Mouse (Mus musculus) stomach, embryonic 14.5 days (tissue): Measurements from ENCODE around the gene Sgcd. TPM values are rescaled to one million over a fixed set of nuclear protein-coding genes. Genes with fewer than 3 reads are reported as not detected.

Experiments
- ATAC-seq: fragments of 200-750 bp; cut with Nextera tagmentation; 2 replicates; pipeline ENCODE4 v1.8.0; 2017; ENCODE audit warnings: low read depth, moderate TSS enrichment; ENCODE audit not compliant: insufficient number of reproducible peaks, insufficient read depth, low FRiP score
- H3K27ac ChIP-seq: fragments of 300-500 bp; sonication (generic); 2 replicates; pipeline ENCODE4 v1.5.1; 2014; ENCODE audit warnings: mild to moderate bottlenecking, low read length, moderate library complexity, mixed read lengths
- H3K27me3 ChIP-seq: fragments of 300-500 bp; sonication (generic); 2 replicates; pipeline ENCODE4 v1.6.1; 2014; ENCODE audit warnings: low read length, control low read depth, mixed read lengths; ENCODE audit not compliant: control insufficient read depth, insufficient read depth
- H3K36me3 ChIP-seq: fragments of 300-500 bp; sonication (generic); 2 replicates; pipeline ENCODE4 v1.6.1; 2014; ENCODE audit warnings: mild to moderate bottlenecking, control low read depth, low read length, moderate library complexity, mixed read lengths; ENCODE audit not compliant: control insufficient read depth, insufficient read depth
- H3K4me1 ChIP-seq: fragments of 300-500 bp; sonication (generic); 2 replicates; pipeline ENCODE4 v1.6.1; 2014; ENCODE audit warnings: low read length, control low read depth, mixed read lengths; ENCODE audit not compliant: control insufficient read depth, insufficient read depth
- H3K4me2 ChIP-seq: fragments of 300-500 bp; sonication (generic); replicated peaks from 2 replicates; pipeline ENCODE4 v1.6.1; 2014; ENCODE audit warnings: low read depth, low read length, control low read depth
- H3K4me3 ChIP-seq: fragments of 300-500 bp; sonication (generic); 2 replicates; pipeline ENCODE4 v1.5.1; 2014; ENCODE audit warnings: low read depth, low read length, control low read depth
- H3K9ac ChIP-seq: fragments of 300-500 bp; sonication (generic); replicated peaks from 2 replicates; pipeline ENCODE4 v1.6.1; 2014; ENCODE audit warnings: low read depth, mild to moderate bottlenecking, control low read depth, low read length, moderate library complexity, mixed read lengths
- H3K9me3 ChIP-seq: fragments of 300-500 bp; sonication (generic); 2 replicates; pipeline ENCODE4 v1.6.1; 2016; ENCODE audit warnings: low read depth, low read length, control low read depth; ENCODE audit not compliant: control insufficient read depth
- WGBS: fragments of 180-500 bp; shearing (Covaris S2); extraction: QIAGEN DNeasy Blood & Tissue Kit; methylation state at CpG from one replicate; pipeline ENCODE4 v1.1.7; 2014; 5-methylcytosine and 5-hydroxymethylcytosine counted together
- polyA plus RNA-seq: library from polyadenylated mRNA; unstranded; fragments of >200 nt; fragmentation: Nextera tagmentation; extraction: Ambion mirVana; gene quantifications from 2 replicates; pipeline ENCODE4 v1.2.1, GENCODE M21; 2014

Gene Sgcd
- polyA plus RNA-seq, 1 experiment from 2014 or later, result 8.9 TPM

DNA sequence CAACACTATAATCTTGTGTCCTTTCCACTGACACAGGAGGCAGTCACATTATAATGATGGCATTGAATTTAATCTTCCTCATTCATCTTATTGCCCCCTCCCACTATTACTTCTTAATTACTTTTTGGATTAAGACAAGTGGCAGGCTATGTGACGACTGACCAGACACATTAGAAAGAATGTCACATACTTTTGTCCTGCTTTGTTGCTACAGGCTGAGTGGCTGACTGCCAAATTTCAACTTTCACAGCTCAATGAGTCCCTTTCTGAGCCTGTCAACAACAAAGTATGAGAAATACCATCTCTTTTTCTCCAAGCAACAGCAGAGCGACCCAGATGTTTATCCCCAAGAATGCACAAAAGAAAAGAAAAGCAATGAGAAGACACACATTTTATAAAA is 970.6 kb downstream of the Sgcd start:
- Histone ChIP-seq H3K4me2 (no peak overlapping the region), H3K9ac (no peak overlapping the region), H3K4me1 (no peaks in the 10 kb centered on the region), H3K27me3 (no peaks in the 10 kb centered on the region), H3K36me3 (no peaks in the 10 kb centered on the region), H3K27ac (no peak overlapping the region), H3K4me3 (no peak overlapping the region), H3K9me3 (no peaks in the 10 kb centered on the region)
- WGBS, result 62% methylated on average over 2 of the region's 2 CpGs
- no peak for ATAC-seq

DNA sequence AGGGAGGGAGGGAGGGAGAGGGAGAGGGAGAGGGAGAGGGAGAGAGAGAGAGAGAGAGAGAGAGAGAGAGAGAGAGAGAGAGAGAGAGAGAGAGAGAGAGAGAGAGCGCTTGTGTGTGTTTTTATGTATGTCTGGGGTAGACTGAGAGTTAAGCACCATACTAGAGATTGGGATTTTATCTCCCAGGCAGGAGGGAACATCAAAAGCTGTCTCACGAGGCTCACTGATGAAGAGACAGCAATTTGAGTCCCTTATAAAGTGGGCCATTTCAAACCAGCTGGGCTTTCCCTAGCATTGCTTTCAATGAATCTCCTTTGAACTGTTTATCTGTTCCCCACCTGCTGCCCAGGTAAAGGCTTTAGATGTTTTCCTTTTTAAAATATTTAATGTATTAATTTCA is 973.1 kb downstream of the Sgcd start:
- Histone ChIP-seq H3K27me3 (no peaks in the 10 kb centered on the region), H3K9ac (no peak overlapping the region), H3K4me3 (no peak overlapping the region), H3K9me3 (no peaks in the 10 kb centered on the region), H3K36me3 (no peaks in the 10 kb centered on the region), H3K27ac (no peak overlapping the region), H3K4me1 (no peaks in the 10 kb centered on the region), H3K4me2 (no peak overlapping the region)
- ATAC-seq, result no peak
- WGBS, result 65% methylated on average over 2 of the region's 2 CpGs

DNA sequence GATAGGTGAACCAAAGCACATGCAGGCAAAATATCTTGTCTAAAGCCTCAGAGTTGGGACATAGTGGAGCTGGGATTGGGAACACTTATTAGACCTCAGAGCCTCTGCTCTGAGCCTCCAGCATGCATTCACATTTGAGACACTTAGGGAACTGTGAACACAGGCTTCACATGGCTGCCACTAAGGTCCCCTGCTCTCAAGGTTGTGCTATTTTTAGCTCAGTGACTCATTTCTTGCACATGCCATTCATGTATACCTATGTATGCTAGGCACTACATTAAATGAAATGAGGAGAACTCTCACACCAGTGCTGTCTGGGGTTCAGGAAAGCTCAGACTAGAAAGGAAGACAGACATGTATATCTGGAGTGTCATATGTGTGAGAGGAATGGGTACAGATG is 974.5 kb downstream of the Sgcd start:
- Histone ChIP-seq H3K9ac (no peak overlapping the region), H3K36me3 (no peaks in the 10 kb centered on the region), H3K4me1 (no peaks in the 10 kb centered on the region), H3K27me3 (no peaks in the 10 kb centered on the region), H3K4me3 (no peak overlapping the region), H3K4me2 (no peak overlapping the region), H3K27ac (no peak overlapping the region), H3K9me3 (no peaks in the 10 kb centered on the region)
- no peak for ATAC-seq

DNA sequence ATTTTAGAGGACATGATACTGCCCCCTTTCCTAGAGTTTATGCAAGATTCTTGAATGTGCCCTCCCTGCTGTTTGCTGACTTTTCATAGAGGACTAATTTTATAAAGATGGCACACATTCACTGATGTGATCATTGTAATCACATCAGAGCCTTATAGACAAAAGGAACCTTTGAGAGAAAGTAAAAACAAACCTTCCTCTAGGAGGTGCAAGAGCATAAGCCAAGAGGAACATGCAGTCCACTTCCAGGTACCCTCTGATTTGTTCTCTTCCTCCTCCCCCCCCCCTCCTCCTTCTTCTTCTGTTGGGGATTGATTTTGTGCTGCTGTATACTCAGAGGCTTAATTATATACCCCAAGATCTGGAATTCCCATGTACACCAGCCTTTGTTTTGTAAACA is 978.6 kb downstream of the Sgcd start:
- ATAC-seq, result no peak
- H3K36me3 ChIP-seq, result no peaks in the 10 kb centered on the region
- no peak overlapping the region for H3K9ac ChIP-seq
- H3K9me3 ChIP-seq, result no peaks in the 10 kb centered on the region
- no peaks in the 10 kb centered on the region for H3K27me3 ChIP-seq
- H3K4me2 ChIP-seq, result no peak overlapping the region
- no peaks in the 10 kb centered on the region for H3K4me1 ChIP-seq
- no peak overlapping the region for H3K4me3 ChIP-seq
- H3K27ac ChIP-seq, result no peak overlapping the region

DNA sequence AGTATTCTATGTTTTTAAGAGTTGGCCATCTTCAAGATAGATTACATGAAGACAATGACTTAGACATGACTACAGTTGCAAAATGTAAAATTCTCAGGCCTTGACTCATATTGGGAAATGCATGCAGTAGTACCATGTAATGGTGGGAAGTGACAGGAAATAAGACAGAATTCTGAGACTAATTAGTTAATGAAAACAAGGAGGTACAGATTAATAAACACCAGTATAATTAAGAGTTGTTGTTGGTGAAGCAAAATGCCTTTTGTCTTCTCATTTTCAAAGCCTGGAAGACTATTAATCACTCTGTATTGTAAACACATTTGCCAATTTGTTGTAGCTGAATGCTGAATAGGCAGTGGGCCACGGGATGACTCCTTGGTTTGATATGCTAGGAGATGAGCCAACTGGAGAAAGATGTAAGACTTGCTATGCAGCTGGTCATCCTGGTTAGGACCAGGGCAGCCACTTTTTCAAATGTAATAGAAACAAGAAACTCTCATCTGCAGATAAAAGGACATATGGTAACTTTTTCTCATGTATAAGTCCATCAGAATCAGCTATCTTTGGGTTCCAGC is 983.4 kb downstream of the Sgcd start:
- Histone ChIP-seq H3K4me2 (no peak overlapping the region), H3K4me3 (no peak overlapping the region), H3K9me3 (no peaks in the 10 kb centered on the region), H3K9ac (no peak overlapping the region), H3K4me1 (no peaks in the 10 kb centered on the region), H3K27me3 (no peaks in the 10 kb centered on the region), H3K27ac (no peak overlapping the region), H3K36me3 (no peaks in the 10 kb centered on the region)
- no peak for ATAC-seq
- WGBS, result 11% methylated on average over 1 of the region's 1 CpGs

DNA sequence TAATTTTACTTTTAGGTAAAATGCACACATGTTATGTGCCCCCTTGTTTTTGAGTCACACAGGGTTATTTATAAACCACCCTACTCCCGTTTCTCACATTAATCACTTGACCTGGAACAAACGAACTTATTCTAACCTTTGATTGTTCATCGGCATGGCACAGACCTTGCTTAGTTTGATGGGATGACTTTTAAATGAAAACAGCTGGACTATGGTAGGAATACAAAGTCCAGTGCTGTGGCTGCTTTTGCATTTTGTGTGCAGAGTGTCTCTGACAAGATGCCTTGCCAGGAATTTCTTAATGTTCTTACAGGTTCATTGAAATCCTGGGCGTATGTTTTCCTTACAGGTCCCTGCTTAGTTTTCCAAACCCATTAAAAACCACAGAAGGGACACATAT is 1049.5 kb downstream of the Sgcd start:
- no peak for ATAC-seq
- H3K27me3 ChIP-seq, result no peaks in the 10 kb centered on the region
- H3K4me2 ChIP-seq, result no peak overlapping the region
- no peak overlapping the region for H3K27ac ChIP-seq
- H3K9ac ChIP-seq, result no peak overlapping the region
- no peaks in the 10 kb centered on the region for H3K36me3 ChIP-seq
- H3K4me1 ChIP-seq, result no peaks in the 10 kb centered on the region
- WGBS, result 44% methylated on average over 4 of the region's 4 CpGs
- H3K9me3 ChIP-seq, result no peaks in the 10 kb centered on the region
- H3K4me3 ChIP-seq, result no peak overlapping the region

DNA sequence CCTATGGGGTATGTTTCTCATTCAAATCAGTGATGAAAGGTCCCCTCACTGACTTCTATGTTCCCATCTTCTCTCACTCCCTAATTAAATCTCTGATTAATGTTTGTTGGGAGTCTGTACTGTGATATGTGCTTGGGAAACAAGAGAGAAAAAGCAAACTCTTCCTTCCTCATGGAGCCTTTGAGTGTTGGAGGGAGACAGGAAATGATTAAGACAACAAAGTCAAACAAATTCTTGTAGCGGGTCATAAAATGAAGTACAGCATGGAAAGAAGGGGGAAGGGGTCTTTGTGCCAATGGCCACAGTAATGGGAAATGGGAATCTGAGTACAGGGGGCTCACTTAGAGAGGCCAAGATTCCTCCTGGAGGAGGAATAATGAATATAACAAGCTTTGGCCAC is 1063.8 kb downstream of the Sgcd start:
- no peak for ATAC-seq
- H3K9ac ChIP-seq, result no peak overlapping the region
- 73% methylated on average over 1 of the region's 1 CpGs for WGBS

DNA sequence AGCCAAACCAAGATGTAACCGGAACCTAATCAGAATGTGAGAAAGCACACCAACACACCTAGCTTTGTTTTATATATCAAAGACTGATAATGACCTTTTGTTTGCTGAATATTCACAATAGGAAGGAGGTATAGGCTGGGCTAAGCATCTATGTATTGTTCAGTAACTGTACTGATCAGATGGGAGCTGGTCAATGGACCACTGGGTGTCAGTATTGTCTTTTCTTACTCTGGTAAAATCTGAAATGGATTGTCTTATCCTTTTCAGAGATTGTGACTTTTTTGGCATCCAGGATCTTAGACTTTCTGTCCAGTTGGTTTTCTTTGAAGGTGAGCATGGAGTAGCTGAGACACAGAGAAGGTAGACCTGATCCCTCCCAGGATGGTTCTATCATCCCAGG is 1068.5 kb downstream of the Sgcd start:
- no peak for ATAC-seq
- H3K9ac ChIP-seq, result no peak overlapping the region
- H3K36me3 ChIP-seq, result no peaks in the 10 kb centered on the region
- H3K4me1 ChIP-seq, result no peaks in the 10 kb centered on the region
- H3K4me3 ChIP-seq, result no peak overlapping the region
- no peaks in the 10 kb centered on the region for H3K9me3 ChIP-seq
- no peak overlapping the region for H3K27ac ChIP-seq
- no peaks in the 10 kb centered on the region for H3K27me3 ChIP-seq
- no peak overlapping the region for H3K4me2 ChIP-seq
- 81% methylated on average over 1 of the region's 1 CpGs for WGBS

More for the DNA sequence above, 1063.8 kb downstream of the Sgcd start:
- Histone ChIP-seq H3K36me3 (no peaks in the 10 kb centered on the region), H3K27ac (no peak overlapping the region), H3K4me3 (no peak overlapping the region), H3K4me2 (no peak overlapping the region), H3K4me1 (no peaks in the 10 kb centered on the region), H3K27me3 (no peaks in the 10 kb centered on the region), H3K9me3 (no peaks in the 10 kb centered on the region)

DNA sequence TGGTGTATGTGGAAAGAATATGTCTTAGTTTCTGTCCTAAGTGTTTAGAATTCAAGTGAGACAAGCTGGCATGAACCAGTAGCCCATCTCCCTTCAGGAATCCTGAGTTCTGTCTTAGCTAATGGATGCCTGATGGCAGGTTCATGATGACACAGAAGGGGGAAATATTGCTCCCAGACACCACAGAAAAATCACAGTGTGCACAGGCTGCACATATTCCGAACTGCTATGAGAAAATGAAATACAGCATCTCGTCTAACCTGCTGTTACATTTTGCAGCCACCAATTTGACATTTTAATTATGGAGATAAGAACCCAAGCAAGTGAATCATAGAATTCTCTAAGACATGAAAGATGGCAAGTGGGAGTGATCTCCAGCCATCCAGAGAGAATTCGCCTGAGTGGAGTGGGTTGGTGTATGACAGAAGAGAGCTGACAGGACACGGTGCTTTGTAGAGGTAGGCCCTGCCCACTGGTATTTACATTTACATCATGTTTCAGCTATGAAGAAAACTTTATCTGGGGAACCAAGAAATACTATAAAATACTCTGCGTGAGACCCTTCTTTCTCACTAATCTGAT is 1076.0 kb downstream of the Sgcd start:
- H3K4me3 ChIP-seq, result no peak overlapping the region
- no peaks in the 10 kb centered on the region for H3K36me3 ChIP-seq
- WGBS, result 75% methylated on average over 5 of the region's 5 CpGs

More for the DNA sequence above, 1076.0 kb downstream of the Sgcd start:
- H3K4me1 ChIP-seq, result no peaks in the 10 kb centered on the region
- no peaks in the 10 kb centered on the region for H3K27me3 ChIP-seq
- no peak overlapping the region for H3K27ac ChIP-seq
- ATAC-seq, result no peak
- no peaks in the 10 kb centered on the region for H3K9me3 ChIP-seq
- H3K9ac ChIP-seq, result no peak overlapping the region
- no peak overlapping the region for H3K4me2 ChIP-seq
